Mouse (Mus musculus) Muller cell, postnatal 12 days (primary cell): ENCODE data around the gene Dmd.

Experiments
- DNase-seq: peaks from one replicate; pipeline ENCODE4 v3.0.0-alpha.2; 2015; ENCODE audit errors: inconsistent ontology term

Gene Dmd

GRCm38 (mm10) chrX:84364981-84365380 lies 1416.3 kb downstream of the Dmd start:
- no peak for DNase-seq

GRCm38 (mm10) chrX:84435608-84436007 lies 1486.9 kb downstream of the Dmd start:
- no peak for DNase-seq

- DNase-seq: peak; percentile 70
Observed at GRCm38 (mm10) chrX:84436556-84436955, 1487.9 kb downstream of the Dmd start.

GRCm38 (mm10) chrX:84442996-84443395 lies 1494.3 kb downstream of the Dmd start:
- no peak for DNase-seq

GRCm38 (mm10) chrX:84443985-84444384 lies 1495.3 kb downstream of the Dmd start:
- no peak for DNase-seq

GRCm38 (mm10) chrX:84444638-84445037 lies 1496.0 kb downstream of the Dmd start:
- DNase-seq: no peak

- DNase-seq: no peak
Observed at GRCm38 (mm10) chrX:84454473-84454872, 1505.8 kb downstream of the Dmd start.

- peak; percentile 36 for DNase-seq
Observed at GRCm38 (mm10) chrX:84514650-84515366, 1566.1 kb downstream of the Dmd start.

GRCm38 (mm10) chrX:84551995-84552394 lies 1603.3 kb downstream of the Dmd start:
- DNase-seq: no peak

GRCm38 (mm10) chrX:84553441-84553840 lies 1604.8 kb downstream of the Dmd start:
- no peak for DNase-seq

GRCm38 (mm10) chrX:84598476-84598875 lies 1649.8 kb downstream of the Dmd start:
- peak; percentile 23 for DNase-seq

- DNase-seq: no peak
Observed at GRCm38 (mm10) chrX:84640446-84640845, 1691.8 kb downstream of the Dmd start.

- DNase-seq: peak; percentile 7
Observed at GRCm38 (mm10) chrX:84747683-84748082, 1799.0 kb downstream of the Dmd start.

- DNase-seq: peak; percentile 52
Observed at GRCm38 (mm10) chrX:84860012-84860647, 1911.5 kb downstream of the Dmd start.

- no peak for DNase-seq
Observed at GRCm38 (mm10) chrX:84873090-84873489, 1924.4 kb downstream of the Dmd start.

- no peak for DNase-seq
Observed at GRCm38 (mm10) chrX:84878125-84878524, 1929.5 kb downstream of the Dmd start.

GRCm38 (mm10) chrX:84932715-84933473 lies 1984.2 kb downstream of the Dmd start:
- DNase-seq: peak; percentile 31

GRCm38 (mm10) chrX:84960557-84960956 lies 2011.9 kb downstream of the Dmd start:
- no peak for DNase-seq

- no peak for DNase-seq
Observed at GRCm38 (mm10) chrX:84960972-84961371, 2012.3 kb downstream of the Dmd start.

- no peak for DNase-seq
Observed at GRCm38 (mm10) chrX:85008304-85008703, 2059.6 kb downstream of the Dmd start.

- DNase-seq: peak; percentile 60
Observed at GRCm38 (mm10) chrX:85041466-85042058, 2092.9 kb downstream of the Dmd start.

- DNase-seq: no peak
Observed at GRCm38 (mm10) chrX:85046631-85047030, 2098.0 kb downstream of the Dmd start.
